Mouse (Mus musculus): Measurements from ENCODE around the gene Mdfi. TPM values are rescaled to one million over a fixed set of nuclear protein-coding genes. Genes with fewer than 3 reads are reported as not detected.

Mdfi gene
- polyA plus RNA-seq, 1 experiment from 2014 or later = 39.0 TPM

DNA sequence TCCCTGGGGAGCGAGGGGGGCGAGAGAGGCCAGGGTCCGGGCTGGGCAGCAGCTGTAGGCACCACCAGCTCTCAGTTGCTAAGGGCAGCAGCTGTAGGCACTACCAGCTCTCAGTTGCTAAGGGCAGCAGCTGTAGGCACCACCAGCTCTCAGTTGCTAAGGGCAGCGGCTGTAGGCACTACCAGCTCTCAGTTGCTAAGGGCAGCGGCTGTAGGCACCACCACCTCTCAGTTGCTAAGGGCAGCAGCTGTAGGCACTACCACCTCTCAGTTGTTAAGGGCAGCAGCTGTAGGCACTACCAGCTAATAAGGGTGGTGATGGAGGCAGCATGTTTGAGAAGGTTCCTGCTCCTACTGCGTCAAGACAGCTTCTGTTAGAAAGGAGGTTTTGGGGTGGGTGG lies 45.5 kb downstream of the Mdfi start:
- no peaks in the 10 kb centered on the region for H3K36me3 ChIP-seq (ENCODE audit: control insufficient read depth, insufficient read depth, low read length)
- no peak overlapping the region for H3K9ac ChIP-seq (ENCODE audit: low read depth, low read length)
- DNase-seq (ENCODE audit: low spot score) = peak; percentile 57
- H3K4me1 ChIP-seq (replicated peaks; ENCODE audit: control insufficient read depth, insufficient read depth, low read length) = peaks cover 6% of the 10 kb centered on the region; the same call in 1 of the 2 replicates
- no peak overlapping the region for H3K4me3 ChIP-seq (ENCODE audit: low read depth, low read length)
- H3K27me3 ChIP-seq (ENCODE audit: control insufficient read depth, insufficient read depth, low read length) = no peaks in the 10 kb centered on the region
- WGBS = 61% methylated on average over 6 of the region's 6 CpGs
- no peak overlapping the region for H3K4me2 ChIP-seq (replicated peaks; ENCODE audit: low read depth, low read length)
- H3K9me3 ChIP-seq (ENCODE audit: control insufficient read depth, low read length) = no peaks in the 10 kb centered on the region
- H3K27ac ChIP-seq (ENCODE audit: low read depth, low read length) = no peak overlapping the region
- no peak for ATAC-seq (ENCODE audit: low FRiP score)

DNA sequence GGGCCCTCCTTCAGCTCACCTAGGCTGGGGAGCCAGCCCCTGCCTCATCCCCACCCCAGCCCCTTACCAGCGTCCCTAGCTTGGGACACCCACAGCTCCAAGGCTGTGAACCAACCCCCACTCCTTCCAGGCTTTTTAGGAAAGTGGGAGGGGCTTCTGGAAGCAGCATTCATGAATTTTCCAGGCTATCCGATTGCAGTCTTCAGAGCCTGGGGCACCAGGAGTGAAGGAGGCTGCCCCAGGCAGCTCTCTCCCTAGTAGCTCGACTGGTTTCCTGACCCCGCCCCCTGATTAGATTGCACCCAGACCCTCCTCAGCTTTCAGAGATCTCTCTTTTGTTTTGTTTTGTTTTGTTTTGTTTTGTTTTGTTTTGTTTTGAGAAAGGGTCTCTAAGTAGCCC lies 46.2 kb downstream of the Mdfi start:
- no peaks in the 10 kb centered on the region for H3K9me3 ChIP-seq (ENCODE audit: control insufficient read depth, low read length)
- H3K9ac ChIP-seq (ENCODE audit: low read depth, low read length) = no peak overlapping the region
- H3K4me1 ChIP-seq (replicated peaks; ENCODE audit: control insufficient read depth, insufficient read depth, low read length) = peaks cover 6% of the 10 kb centered on the region; the same call in 1 of the 2 replicates
- no peak overlapping the region for H3K27ac ChIP-seq (ENCODE audit: low read depth, low read length)
- no peaks in the 10 kb centered on the region for H3K27me3 ChIP-seq (ENCODE audit: control insufficient read depth, insufficient read depth, low read length)
- no peak overlapping the region for H3K4me2 ChIP-seq (replicated peaks; ENCODE audit: low read depth, low read length)
- ATAC-seq (ENCODE audit: low FRiP score) (no peak), DNase-seq (ENCODE audit: low spot score) (peak; percentile 38)
- H3K36me3 ChIP-seq (ENCODE audit: control insufficient read depth, insufficient read depth, low read length) = no peaks in the 10 kb centered on the region
- no peak overlapping the region for H3K4me3 ChIP-seq (ENCODE audit: low read depth, low read length)
- WGBS = 4% methylated on average over 4 of the region's 4 CpGs

DNA sequence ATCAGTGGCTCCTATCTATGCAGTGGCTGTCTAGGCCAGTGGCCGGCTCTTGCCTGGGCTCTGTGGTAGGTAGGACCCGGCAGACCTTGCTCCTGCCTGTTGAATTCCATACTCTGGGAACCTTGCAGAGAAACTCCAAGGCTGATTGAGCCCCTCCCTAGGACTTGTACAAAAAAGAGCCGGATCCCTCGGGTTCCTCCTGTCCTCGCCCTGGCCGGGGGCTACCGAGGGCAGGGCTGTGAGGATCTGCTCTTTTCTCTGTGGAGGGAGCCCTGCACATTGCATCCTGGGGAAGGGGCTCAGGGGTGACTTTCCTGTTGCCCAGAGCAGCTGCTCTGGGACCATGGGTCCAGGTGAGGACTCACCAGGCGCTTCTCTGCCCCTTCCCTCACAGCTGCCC lies 46.9 kb downstream of the Mdfi start:
- Histone ChIP-seq H3K9ac (ENCODE audit: low read depth, low read length) (no peak overlapping the region), H3K27me3 (ENCODE audit: control insufficient read depth, insufficient read depth, low read length) (no peaks in the 10 kb centered on the region)
- no peak for ATAC-seq (ENCODE audit: low FRiP score)

DNA sequence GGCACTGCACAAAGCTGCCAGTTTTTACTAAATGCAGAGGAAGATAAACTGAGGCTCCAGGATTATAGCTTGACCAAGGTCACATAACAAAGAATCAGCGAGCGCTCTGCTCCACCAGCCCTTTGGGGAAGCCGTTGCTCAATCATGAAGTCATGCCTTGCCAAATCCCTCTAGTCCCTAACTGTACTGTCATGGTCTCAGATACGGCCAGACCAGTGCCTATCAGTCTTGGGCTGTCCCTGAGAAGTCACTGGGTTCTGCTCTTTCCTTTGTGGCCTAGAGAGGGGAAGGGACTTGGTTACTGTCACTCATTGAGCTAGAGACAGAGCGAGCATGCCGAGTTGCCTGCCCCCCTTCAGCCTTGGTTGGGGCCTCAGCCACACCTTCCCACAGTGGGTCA lies 50.1 kb downstream of the Mdfi start:
- no peak for ATAC-seq (ENCODE audit: low FRiP score)
- H3K27ac ChIP-seq (ENCODE audit: low read depth, low read length) = no peak overlapping the region
- DNase-seq (ENCODE audit: low spot score) = no peak
- H3K27me3 ChIP-seq (ENCODE audit: control insufficient read depth, insufficient read depth, low read length) = no peaks in the 10 kb centered on the region
- no peak overlapping the region for H3K9ac ChIP-seq (ENCODE audit: low read depth, low read length)
- 88% methylated on average over 6 of the region's 6 CpGs for WGBS
- no peak overlapping the region for H3K4me3 ChIP-seq (ENCODE audit: low read depth, low read length)
- H3K4me2 ChIP-seq (replicated peaks; ENCODE audit: low read depth, low read length) = no peak overlapping the region
- no peaks in the 10 kb centered on the region for H3K36me3 ChIP-seq (ENCODE audit: control insufficient read depth, insufficient read depth, low read length)
- peaks cover 6% of the 10 kb centered on the region; the same call in 1 of the 2 replicates for H3K4me1 ChIP-seq (replicated peaks; ENCODE audit: control insufficient read depth, insufficient read depth, low read length)
- no peaks in the 10 kb centered on the region for H3K9me3 ChIP-seq (ENCODE audit: control insufficient read depth, low read length)

More for the DNA sequence above, 46.9 kb downstream of the Mdfi start:
- Histone ChIP-seq H3K4me2 (replicated peaks; ENCODE audit: low read depth, low read length) (no peak overlapping the region), H3K36me3 (ENCODE audit: control insufficient read depth, insufficient read depth, low read length) (no peaks in the 10 kb centered on the region), H3K27ac (ENCODE audit: low read depth, low read length) (no peak overlapping the region), H3K4me1 (replicated peaks; ENCODE audit: control insufficient read depth, insufficient read depth, low read length) (peaks cover 6% of the 10 kb centered on the region; the same call in 1 of the 2 replicates), H3K9me3 (ENCODE audit: control insufficient read depth, low read length) (no peaks in the 10 kb centered on the region), H3K4me3 (ENCODE audit: low read depth, low read length) (no peak overlapping the region)
- WGBS = 32% methylated on average over 8 of the region's 8 CpGs
- no peak for DNase-seq (ENCODE audit: low spot score)

DNA sequence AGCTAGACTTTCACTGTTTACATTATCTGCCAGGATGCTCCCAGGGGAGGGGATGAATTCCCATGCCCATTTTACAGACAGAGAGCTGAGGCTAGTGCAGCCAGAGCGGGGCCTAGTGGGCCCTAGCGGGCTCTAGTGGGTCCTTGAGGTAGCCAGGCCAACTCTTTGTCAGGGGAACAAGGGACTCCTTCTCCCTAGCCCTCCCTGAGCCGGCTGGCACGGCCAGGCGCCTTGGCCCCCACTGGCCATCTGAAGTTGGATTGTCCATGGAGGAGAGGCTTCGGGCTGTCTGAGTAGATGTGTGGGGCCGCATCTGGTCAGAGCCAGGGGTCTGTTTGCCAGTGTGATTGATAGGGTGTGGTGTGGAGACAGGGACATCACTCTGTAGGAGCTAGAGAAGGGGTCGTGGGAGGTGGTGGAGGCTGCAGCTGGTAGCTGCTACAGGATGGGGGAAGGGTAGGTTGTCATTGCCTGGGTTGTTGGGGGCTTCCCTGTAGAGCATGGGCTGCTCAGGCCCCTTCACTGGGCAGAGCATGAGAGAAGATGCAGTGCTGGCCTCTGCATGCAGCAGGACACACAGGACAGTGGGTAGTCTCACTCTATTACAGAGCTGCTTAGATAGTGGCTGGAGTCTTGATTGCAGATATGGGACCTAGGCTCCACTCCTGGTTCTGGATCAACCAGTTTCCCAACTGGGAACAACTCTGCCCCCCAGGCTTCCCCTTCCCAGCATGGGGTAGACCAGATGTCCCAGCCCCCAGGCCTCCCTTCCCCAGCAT lies 50.9 kb downstream of the Mdfi start:
- Histone ChIP-seq H3K27ac (ENCODE audit: low read depth, low read length) (no peak overlapping the region), H3K9ac (ENCODE audit: low read depth, low read length) (no peak overlapping the region), H3K4me1 (replicated peaks; ENCODE audit: control insufficient read depth, insufficient read depth, low read length) (peaks cover 6% of the 10 kb centered on the region; the same call in 1 of the 2 replicates), H3K4me3 (ENCODE audit: low read depth, low read length) (no peak overlapping the region), H3K4me2 (replicated peaks; ENCODE audit: low read depth, low read length) (no peak overlapping the region), H3K9me3 (ENCODE audit: control insufficient read depth, low read length) (no peaks in the 10 kb centered on the region), H3K27me3 (ENCODE audit: control insufficient read depth, insufficient read depth, low read length) (no peaks in the 10 kb centered on the region), H3K36me3 (ENCODE audit: control insufficient read depth, insufficient read depth, low read length) (no peaks in the 10 kb centered on the region)
- DNase-seq (ENCODE audit: low spot score) = no peak
- WGBS = 80% methylated on average over 8 of the region's 8 CpGs
- no peak for ATAC-seq (ENCODE audit: low FRiP score)

DNA sequence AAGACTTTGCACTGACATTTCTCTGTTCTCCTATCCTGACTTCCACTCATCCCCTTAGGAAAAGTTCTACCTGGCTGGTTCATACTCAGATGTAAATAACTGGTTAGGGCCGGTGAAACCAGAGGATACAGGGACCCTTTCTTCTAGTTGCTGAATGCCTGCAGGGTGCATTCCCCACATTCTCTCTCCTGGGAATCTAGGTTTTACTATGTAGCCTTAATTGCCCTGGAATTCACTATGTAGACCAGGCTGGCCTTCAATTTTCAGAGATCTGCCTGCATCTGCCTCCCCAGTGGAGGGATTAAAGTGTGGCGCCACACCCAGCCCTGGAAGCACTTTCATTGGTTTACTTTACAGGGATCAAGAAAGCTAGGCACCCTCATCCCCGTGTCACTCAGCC lies 52.0 kb downstream of the Mdfi start:
- H3K4me1 ChIP-seq (replicated peaks; ENCODE audit: control insufficient read depth, insufficient read depth, low read length) = 0 out of 2 replicates have a peak, but pooled peaks cover 2% of the 10 kb centered on the region
- no peaks in the 10 kb centered on the region for H3K9me3 ChIP-seq (ENCODE audit: control insufficient read depth, low read length)
- H3K4me2 ChIP-seq (replicated peaks; ENCODE audit: low read depth, low read length) = no peak overlapping the region
- DNase-seq (ENCODE audit: low spot score) (no peak), ATAC-seq (ENCODE audit: low FRiP score) (no peak)
- no peak overlapping the region for H3K27ac ChIP-seq (ENCODE audit: low read depth, low read length)
- WGBS = 84% methylated on average over 3 of the region's 3 CpGs
- H3K27me3 ChIP-seq (ENCODE audit: control insufficient read depth, insufficient read depth, low read length) = no peaks in the 10 kb centered on the region
- no peaks in the 10 kb centered on the region for H3K36me3 ChIP-seq (ENCODE audit: control insufficient read depth, insufficient read depth, low read length)
- H3K4me3 ChIP-seq (ENCODE audit: low read depth, low read length) = no peak overlapping the region
- H3K9ac ChIP-seq (ENCODE audit: low read depth, low read length) = no peak overlapping the region

DNA sequence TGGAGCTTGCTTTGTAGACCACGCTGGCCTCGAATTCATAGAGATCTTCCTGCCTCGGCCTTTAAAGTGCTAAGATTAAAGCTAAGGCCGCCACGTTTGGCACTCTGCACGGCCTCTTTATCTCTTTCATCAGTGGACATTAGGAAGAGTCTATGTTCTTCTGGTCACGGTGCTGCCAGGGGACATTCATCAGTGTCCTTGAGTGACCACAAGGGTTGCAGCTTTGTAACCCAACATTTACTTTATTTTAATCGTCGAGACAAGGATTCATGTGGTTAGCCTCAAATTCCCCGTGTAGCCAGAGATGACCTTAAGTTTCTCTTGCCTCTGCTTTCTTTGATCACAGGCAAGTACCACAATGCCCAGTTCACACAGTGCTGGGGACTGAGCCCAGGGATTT lies 54.0 kb downstream of the Mdfi start:
- Histone ChIP-seq H3K27ac (ENCODE audit: low read depth, low read length) (no peak overlapping the region), H3K9me3 (ENCODE audit: control insufficient read depth, low read length) (no peaks in the 10 kb centered on the region), H3K27me3 (ENCODE audit: control insufficient read depth, insufficient read depth, low read length) (no peaks in the 10 kb centered on the region), H3K4me2 (replicated peaks; ENCODE audit: low read depth, low read length) (no peak overlapping the region), H3K36me3 (ENCODE audit: control insufficient read depth, insufficient read depth, low read length) (no peaks in the 10 kb centered on the region), H3K9ac (ENCODE audit: low read depth, low read length) (no peak overlapping the region), H3K4me3 (ENCODE audit: low read depth, low read length) (no peak overlapping the region), H3K4me1 (replicated peaks; ENCODE audit: control insufficient read depth, insufficient read depth, low read length) (no peaks in the 10 kb centered on the region)
- WGBS = 88% methylated on average over 10 of the region's 10 CpGs
- ATAC-seq (ENCODE audit: low FRiP score) (no peak), DNase-seq (ENCODE audit: low spot score) (no peak)

DNA sequence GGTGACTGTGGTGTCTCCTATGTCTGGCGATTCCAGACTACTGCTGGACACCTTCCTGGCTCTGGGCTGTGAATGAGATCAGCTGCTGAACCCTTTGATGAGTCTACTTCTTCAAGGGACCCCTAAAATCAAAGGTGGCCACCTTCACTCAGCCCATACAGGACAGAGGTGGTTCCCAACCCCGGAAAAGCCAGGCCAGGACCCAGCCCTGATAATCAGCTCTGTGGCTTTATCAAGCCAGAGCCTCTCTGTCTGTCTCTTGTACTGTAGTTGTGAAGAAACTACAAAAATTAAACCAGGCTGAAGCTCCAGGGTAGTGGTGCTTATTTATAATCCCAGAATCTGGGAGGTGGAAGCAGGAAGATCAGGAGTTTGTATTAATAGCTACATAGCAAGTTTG lies 57.4 kb downstream of the Mdfi start:
- H3K4me1 ChIP-seq (replicated peaks; ENCODE audit: control insufficient read depth, insufficient read depth, low read length) = no peaks in the 10 kb centered on the region
- no peaks in the 10 kb centered on the region for H3K36me3 ChIP-seq (ENCODE audit: control insufficient read depth, insufficient read depth, low read length)
- H3K27me3 ChIP-seq (ENCODE audit: control insufficient read depth, insufficient read depth, low read length) = no peaks in the 10 kb centered on the region
- WGBS = 73% methylated on average over 2 of the region's 2 CpGs
- no peaks in the 10 kb centered on the region; the same call in 1 of the 2 replicates for H3K9me3 ChIP-seq (ENCODE audit: control insufficient read depth, low read length)
- DNase-seq (ENCODE audit: low spot score) = no peak
- H3K4me2 ChIP-seq (replicated peaks; ENCODE audit: low read depth, low read length) = no peak overlapping the region
- no peak for ATAC-seq (ENCODE audit: low FRiP score)
- H3K4me3 ChIP-seq (ENCODE audit: low read depth, low read length) = no peak overlapping the region
- no peak overlapping the region for H3K9ac ChIP-seq (ENCODE audit: low read depth, low read length)
- H3K27ac ChIP-seq (ENCODE audit: low read depth, low read length) = no peak overlapping the region

DNA sequence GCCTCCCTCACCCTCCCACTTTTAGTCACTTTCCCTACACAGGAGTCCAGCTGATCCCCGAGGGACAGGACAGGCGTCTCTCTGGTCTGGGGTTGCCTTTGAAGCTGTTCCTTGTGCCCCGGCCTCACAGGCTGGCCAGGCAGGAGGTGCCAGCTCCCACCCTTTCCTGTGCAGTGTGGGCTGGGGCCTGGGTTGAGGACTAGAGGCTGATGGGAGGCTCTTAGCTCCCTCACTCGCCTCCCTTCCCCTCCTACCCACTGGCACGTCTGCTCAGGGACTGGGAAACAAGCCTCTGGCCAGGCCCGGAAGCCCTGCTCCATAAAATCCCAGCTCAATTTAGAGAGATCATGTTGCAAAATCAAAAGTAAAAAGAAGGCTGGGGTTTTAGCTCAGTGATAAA lies 60.9 kb downstream of the Mdfi start:
- Histone ChIP-seq H3K36me3 (ENCODE audit: control insufficient read depth, insufficient read depth, low read length) (no peaks in the 10 kb centered on the region), H3K27me3 (ENCODE audit: control insufficient read depth, insufficient read depth, low read length) (no peaks in the 10 kb centered on the region), H3K9ac (ENCODE audit: low read depth, low read length) (no peak overlapping the region), H3K27ac (ENCODE audit: low read depth, low read length) (no peak overlapping the region), H3K4me3 (ENCODE audit: low read depth, low read length) (no peak overlapping the region), H3K4me2 (replicated peaks; ENCODE audit: low read depth, low read length) (no peak overlapping the region), H3K4me1 (replicated peaks; ENCODE audit: control insufficient read depth, insufficient read depth, low read length) (no peaks in the 10 kb centered on the region), H3K9me3 (ENCODE audit: control insufficient read depth, low read length) (no peaks in the 10 kb centered on the region; the same call in 1 of the 2 replicates)
- WGBS = 59% methylated on average over 6 of the region's 6 CpGs
- no peak for DNase-seq (ENCODE audit: low spot score)
- no peak for ATAC-seq (ENCODE audit: low FRiP score)

All from hindbrain, embryonic 11.5 days (tissue).